Mouse (Mus musculus): ENCODE data around the gene Tcn2.

- TF ChIP-seq POLR2A (IDR thresholded peaks at IDR 0.05; ENCODE audit: insufficient read depth, low read depth, low read length) = no peak
- no peak for TF ChIP-seq CTCF (IDR thresholded peaks at IDR 0.05; ENCODE audit: insufficient read depth, low read depth, low read length)
These were observed 44.6 kb downstream of the Tcn2 start for GRCm38 (mm10) chr11:3887331-3887730.
